Mouse (Mus musculus) adrenal gland, adult 2 months (tissue): ENCODE results near the gene Ston2. TPM values are rescaled to one million over a fixed set of nuclear protein-coding genes. Genes with fewer than 3 reads are reported as not detected.
"Not testable (repeated sequence)": the region's sequence is repeated elsewhere in the genome, so short reads cannot be mapped to it uniquely, and the experiment has no call there.

Source experiments
- DNase-seq: peaks from one replicate; pipeline ENCODE4 v3.0.0; 2021
- polyA plus RNA-seq: library from polyadenylated mRNA; depleted of rRNA; stranded (reverse); fragments of >200 nt; gene quantifications from 2 replicates; pipeline ENCODE4 v1.2.3, GENCODE M21; 2012
- total RNA-seq, 2 experiments: library from RNA; stranded (reverse); gene quantifications; 2 replicates each; pipeline ENCODE4 v1.2.3; 2021

Ston2 gene
- total and polyA plus RNA-seq, 3 experiments, result 4.4 to 9.7 (median 4.6) TPM

DNA sequence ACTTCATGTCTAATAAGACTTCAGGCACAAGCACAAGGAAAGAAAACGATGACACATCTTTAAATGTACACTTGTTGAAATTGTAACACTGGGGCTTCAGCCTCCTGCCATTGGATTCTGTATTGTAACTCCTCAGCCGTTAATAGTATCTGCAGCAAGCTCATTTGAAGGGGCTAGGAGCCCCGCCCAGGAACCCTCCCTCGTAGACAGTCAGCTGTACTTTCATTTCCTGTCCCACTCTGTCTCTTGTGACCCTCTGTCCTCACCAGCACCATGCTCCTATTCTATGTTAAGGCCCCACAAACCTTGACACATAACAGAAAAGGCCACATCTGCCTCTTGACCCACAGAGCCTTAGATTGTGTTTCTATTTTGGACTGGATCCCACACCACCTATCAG is 3.6 kb upstream of the Ston2 start:
- DNase-seq, result no peak

DNA sequence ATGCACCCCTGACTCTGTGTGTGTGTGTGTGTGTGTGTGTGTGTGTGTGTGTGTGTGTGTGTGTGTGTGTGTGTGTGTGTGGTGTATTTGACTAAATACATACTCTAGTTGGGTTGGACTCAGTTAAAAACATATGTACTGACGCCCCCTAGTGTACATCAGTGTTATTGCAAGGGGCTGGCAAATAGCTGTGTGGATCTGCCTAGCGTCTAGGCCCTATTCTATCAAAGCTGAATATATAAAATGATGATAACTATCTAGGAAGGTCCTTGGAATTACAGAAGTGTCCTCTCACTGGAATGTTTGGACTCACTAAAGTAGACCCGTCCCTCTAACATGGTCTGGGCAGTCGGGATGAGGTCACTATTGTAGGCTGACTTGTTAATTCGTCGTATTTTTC is 1.6 kb upstream of the Ston2 start:
- peak; percentile 66 for DNase-seq

DNA sequence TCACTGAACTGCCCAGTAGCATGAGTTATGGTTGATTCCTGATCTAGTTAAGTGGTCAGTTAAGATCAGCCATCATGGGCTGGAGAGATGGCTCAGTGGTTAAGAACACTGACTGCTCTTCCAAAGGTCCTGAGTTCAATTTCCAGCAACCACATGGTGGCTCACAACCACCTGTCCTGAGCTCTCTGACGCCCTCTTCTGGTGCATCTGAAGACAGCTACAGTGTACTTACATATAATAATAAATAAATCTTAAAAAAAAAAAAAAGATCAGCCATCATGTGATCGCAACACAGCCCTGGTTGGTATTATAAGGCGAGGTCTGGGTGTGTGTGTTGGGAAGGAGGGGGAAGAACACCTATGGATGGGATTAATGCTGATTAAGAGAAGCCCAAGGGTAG is 259 bp upstream of the Ston2 start:
- DNase-seq, result not testable (repeated sequence)

DNA sequence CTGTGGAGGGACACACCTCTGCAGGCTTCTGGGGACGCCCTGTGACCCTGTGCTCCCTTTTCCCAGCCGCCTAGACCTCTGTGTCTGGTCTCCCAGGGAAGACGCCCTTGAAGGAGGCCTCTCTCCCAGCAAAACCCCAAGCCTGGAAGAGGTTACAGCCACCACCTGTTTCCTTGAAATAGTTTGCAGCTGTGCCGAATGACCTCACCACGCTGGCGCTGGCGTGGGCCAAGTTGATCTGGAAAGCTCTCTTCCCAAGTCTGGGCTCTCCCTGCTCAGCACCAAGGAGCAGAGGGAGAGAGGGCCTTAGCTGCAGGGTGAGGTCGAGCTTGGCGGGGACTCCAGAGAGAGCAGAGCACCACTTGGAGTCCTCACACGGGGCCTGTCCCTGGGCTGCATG is 1.8 kb downstream of the Ston2 start:
- peak; percentile 32 for DNase-seq

DNA sequence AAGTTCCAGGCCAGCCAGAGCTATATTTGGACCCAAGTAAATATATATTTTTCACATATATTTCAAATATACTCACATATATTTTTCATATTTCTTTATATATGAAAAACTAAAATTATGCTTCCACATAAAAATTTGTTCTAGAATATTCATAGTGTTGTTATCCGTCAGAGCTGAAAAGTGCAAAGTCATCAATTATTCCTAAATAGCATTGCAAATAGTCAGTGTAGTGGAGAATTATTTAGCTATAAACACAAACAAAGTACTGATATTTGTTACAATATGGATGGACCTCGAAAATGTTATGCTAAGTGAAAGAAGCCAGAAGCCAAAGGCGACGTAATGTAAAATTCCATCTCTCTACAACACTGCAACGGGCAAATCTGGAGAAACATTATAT is 6.8 kb downstream of the Ston2 start:
- no peak for DNase-seq

DNA sequence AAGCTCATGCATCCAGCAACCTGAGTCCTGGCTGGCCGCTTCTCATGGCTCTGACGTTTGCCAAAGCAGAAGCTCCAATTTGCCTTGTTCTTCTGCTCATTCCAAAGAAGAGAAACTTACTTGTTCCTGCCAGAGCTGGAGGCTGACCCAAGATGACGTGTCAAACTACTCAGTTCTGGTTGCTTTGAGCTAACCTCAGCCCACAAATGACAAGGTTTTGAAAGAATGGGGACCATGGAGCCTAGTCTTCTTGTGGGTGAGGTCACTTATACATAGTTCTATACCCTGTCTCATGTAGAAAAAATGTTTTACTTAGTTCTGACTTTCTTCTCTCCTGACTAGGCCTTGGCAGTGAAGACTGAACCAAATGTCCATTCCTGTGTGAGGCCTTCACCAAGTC is 7.7 kb downstream of the Ston2 start:
- DNase-seq, result no peak

DNA sequence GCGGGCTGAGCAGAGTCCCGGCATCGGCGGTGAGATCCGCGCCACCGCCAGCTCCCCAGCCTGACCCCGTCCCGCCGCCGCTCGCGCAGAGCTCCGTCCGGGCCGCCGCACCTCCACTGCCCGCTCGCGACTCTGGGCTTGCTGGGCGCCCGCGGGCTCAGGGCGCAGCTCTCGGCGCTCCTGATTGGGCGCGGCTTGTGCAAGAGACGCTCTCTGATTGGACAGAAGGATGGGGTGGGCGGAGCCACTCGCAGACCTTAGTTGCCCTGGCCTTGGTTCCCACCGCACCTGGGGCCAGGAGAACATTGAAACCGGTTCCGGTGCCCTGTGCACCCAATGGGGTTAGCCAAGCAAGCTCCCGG is 9.2 kb downstream of the Ston2 start:
- peak; percentile 91 for DNase-seq

DNA sequence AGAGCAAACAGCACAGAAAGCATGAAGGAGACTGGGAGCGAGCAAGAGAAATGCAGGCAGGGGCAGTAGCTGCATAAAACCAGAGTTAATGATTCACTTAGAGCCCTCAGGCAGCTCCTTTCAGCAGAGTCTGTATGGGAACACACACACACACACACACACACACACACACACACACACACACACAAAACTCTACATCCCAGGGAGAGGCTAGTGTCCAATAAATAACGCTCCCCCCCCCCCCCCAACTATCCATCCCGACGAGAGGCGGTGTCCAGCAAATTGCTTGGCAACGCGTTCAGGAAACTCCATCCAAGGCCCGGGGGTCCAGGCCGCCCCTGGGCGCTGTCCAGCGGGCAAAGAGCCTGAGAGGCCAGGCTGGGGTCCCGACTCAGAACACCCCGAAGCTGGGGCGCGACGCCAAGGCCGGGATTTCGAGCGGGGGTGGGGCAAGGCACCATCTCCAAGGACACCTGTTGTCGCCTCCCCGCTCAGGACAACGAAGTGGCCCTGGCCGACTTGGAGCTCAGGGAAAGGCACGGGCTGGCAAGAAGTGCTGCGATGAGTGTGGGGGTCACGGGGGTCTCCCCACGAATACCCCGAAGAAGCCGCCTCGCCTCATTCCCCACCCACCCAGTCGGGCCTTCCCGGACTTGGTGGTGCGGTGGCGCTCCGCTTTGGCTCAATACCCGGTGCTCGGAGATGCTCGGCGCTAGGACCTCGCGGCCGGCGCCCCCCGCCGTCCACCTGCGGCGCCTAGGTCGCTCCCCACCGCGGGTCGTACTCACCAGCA is 9.8 kb downstream of the Ston2 start:
- DNase-seq, result peak; percentile 76

DNA sequence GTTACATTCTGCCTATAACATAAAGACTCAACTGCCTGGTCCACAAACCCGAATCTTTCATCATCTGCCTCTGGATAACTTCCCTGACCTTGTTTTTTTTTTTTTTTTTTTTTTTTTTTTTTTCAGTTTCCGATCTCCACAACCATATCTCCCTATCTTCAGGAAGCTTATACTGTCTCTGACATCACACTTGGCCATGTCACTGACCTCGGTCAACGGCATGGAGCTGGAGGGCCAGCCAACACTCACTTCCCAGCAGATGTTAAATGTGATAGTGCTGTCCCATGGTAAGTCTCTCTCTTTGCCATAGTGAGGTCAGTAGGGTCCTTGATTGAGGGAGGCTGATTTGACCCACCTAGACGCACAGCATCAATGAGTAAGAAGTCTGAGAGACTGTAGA is 11.8 kb downstream of the Ston2 start:
- peak; percentile 19 for DNase-seq

DNA sequence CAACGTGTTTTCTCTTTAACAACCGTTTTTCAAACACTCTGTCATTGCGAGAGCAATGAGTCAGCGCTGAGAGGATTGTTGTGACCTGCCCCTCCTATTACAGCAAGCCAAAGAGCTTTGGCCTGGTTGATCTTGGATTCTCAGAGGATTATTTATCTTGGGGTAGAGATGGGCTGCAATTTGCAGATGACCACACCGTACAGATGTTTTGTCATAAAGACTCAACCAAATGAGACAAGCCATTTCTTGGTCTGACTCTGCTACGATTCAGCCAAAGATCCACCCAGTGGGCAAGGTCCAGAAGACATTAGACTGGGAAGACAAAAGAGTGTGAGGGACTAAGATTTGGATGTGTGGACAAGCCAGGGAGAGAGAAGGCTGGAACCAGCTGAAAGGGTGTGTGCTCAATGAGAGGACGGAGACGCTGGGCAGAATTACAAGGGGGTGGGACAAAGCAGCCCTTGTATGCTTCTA is 13.3 kb downstream of the Ston2 start:
- DNase-seq, result peak; percentile 60

DNA sequence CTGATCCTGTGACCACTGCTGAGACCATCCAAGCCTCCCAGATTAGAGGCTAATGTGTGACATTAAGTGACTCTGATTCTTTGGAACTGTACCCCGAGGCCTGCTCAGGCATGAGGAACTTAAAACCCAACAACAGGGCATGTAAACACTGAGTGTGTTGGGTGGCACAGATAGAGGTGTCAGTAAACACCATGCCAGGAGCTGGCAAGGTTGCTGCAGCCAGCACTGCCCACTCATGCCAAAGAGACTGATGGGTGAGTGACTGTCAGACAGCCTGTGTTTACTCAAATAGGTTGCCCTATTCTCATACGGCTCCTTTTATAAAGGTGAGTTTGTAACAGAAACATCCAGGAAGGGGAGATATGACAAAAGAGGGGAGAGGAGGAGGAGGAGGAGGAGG is 19.3 kb downstream of the Ston2 start:
- DNase-seq, result no peak

DNA sequence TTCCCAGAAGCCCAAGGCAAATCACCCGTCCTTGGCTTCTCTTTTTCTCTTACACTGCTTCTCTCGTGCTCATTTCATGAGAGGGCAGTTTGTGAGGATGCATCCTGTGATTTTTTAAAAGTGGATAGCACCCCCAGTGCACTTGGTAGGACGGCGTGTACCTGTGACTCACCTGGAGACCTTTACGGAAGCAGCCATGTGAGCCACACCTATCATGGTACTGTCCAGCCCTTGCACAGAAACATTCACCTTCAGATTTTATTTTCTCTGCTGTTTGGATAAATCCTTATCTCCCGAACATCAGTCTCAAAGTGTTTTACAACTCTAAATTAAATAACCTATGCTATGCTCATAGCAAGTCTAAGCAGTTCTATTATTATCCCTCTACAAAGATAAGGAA is 20.0 kb downstream of the Ston2 start:
- no peak for DNase-seq

DNA sequence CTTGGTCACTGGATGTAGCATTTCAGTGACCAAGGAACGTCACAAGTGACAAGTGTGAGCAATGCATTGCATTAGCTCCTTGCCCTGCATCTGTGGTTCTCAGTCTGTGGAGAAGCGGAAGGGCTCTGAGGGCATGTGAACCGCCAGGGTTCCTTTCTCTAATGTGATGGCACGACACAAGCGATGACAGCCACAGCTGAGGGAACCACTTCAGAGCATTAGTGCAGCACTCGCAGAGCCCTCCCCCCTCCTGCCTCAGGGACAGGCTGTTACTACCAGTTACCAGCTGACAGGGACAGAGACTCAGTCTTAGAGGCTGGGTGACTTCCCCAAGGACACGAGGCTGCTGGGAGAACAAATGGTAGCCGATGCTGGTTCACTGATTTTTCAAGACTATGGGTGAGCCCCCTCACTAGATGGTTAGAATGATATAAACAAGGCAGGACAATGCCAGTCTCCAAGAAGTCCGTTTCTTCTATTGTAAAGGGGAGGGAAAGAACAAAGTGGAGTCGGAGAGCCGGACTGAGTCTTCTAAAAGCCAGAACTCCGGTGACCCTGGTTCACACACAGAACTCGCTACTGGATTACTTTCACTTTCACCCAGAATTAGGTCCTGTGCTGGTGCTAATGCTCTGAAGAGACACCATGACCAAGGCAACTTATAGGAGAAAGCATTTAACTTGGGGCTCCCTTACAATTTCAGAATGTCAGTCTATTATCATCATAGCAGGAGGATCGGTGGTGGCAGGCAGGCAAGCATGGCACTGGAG is 21.7 kb downstream of the Ston2 start:
- DNase-seq, result peak; percentile 77

DNA sequence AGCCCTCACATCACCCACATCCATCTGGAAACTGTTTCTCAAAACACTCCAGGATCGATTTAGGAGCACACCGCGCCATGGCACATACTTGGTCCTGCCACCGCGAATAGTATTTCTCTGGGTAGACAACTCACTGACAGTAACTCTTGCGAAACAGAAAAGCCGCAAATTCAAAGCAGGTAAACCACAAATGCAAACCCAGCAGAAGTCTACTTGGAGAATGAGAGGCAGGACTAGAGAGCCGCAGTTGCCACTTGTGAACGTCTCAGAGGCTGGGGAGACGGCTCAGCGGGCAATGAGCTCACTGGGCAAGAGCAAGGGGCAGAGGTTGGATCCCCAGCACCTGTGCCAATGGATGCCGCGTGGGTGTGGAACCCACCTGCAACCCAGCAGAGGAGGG is 22.7 kb downstream of the Ston2 start:
- DNase-seq, result no peak

DNA sequence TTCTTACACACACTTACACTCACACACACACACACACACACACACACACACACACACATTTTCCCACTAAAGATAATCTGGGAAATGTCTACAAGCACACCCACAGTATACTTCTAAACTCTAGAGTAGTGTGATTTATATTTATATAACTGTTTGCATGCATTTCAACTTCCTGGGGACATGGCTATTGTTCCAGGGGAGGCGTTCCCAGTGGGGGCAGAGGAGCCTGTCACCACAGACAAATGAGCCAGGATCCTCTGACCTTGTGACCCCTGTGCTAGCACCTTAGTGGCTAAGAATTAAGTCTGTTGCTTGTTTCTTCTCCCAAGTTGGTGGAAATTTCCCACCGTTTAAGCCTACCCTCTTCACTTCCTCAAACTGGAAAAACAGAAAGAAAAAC is 23.1 kb downstream of the Ston2 start:
- peak; percentile 19 for DNase-seq

DNA sequence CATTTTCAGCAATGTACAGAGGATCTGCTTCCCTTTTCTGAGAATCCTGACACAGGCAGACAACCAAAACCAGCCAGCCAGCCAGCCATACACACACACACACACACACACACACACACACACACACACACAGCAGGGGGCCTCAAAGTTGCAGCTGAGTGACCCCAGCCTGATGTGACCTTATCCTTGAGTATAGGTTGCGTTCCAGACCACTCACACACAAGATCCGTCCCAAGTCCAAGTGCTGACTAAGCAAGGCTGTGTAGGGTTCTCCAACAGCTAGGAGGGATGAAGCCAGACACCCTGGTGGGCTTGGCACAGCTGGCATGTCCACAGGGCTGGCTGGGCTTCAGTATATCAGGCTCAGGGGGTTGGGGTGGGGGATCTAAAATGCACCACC is 23.7 kb downstream of the Ston2 start:
- DNase-seq, result no peak

DNA sequence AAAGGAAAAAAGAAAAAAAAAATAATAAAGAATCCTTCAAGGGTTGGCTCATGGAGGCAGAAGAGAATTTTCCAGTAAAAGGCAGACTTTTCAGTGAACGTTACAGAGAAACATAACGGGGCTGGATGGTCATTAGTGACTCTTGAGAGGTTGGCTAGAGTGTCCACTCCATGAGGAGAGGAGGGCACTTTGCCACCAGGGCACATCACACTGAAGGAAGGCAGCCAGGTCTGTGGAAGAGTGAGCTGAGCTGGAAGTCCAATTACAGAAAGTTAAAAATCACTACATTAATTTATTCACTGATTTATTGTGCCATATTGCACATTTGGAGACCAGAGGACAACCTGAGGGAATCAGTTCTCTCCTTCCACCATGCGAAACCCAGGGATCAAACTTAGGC is 28.4 kb downstream of the Ston2 start:
- no peak for DNase-seq

DNA sequence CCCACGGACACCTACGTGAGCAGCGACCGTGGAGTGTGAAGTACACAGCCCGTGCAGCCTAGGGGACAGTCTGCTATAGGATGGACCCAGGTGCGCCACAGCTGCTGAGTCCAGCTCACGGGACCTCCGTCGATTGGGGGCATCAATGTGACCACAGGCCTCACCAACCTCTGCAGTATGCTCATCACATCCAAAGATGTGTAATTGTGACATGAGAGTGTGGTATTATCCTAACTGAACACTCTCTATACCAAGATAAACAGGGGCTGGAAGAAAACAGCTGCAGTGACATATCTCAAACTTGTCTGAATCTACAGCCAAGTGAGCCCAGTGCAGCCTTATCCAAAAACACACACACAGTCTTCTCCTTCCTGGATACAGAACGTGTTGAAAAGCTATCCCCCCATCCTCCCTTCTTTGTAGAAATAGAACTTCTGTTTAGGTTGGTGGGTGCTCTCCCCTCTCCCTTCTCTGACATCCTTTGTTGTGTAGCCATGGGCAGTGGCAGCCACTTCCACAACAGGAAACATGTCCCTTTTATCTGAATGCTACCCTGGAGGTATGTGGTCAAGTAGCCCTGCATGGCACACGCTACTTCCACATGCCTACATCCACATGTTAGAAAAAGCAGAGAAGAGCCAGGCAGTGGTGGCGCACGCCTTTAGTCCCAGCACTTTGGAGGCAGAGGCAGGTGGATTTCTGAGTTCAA is 30.2 kb downstream of the Ston2 start:
- no peak for DNase-seq

DNA sequence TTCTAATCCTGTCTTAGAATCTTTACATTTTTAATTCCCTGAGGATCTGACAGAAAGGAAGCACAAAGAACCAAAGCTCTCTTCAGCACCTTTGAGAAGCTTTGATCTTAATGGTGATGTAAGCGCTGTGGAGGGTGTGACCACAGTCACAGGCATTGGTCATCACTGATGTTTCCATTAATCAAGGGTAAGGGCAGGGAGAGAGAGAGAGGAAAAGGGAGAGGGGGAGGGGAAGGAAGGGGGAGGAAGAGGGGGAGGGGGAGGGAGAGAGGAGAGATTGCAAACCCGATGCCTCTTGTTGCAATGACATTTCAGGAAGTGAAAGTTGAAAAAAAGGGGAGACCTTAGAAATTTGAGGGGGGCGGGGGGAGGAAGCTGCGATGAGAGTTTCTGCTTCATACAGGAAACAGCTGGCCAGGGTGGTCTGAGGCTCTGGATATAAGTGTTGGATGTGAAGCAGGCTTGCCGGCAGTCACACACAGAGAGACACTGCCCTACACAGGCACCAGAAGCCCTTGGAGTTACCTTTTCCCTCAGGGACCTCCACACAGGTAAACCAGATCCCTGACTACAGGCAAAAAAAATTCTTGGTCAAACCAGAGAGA is 31.5 kb downstream of the Ston2 start:
- peak; percentile 10 for DNase-seq

DNA sequence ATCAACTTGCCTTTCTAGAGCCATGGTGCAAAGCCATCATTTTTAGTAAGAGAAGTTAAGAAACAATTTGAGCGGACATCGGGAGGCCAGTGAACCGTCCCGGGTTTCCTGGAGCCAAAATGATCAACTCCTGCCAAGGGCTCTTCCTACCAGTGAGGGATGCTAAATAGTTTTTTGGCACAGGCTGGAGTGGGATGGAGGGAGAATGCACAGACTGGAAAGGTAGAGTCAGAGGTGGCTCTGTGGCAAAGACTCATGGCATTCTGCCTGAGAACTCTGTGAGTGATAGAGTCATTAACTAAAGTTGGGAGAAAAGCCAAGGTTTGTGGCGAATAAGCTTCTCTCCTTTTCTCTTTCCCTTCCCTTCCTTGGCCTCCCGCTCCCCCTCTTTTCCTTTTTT is 33.6 kb downstream of the Ston2 start:
- no peak for DNase-seq

DNA sequence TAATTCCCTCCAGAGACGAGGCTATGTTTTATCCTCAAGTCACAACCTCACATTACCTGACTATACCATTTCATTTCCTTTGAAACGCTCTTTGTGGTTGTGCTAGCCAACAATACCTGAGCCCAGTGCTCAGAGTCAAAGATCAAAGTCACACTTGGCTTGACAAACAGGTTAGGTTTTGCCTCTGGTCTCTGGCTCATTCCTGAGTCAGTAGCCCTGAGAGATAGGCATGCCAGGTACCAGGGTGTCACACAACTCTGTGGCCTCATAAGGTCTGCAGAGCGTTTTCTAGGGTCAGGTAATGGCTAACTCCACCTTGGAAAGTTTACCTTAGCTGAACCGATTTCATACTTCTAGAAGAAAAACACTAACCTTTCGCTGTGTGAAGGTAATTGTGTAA is 35.5 kb downstream of the Ston2 start:
- no peak for DNase-seq

DNA sequence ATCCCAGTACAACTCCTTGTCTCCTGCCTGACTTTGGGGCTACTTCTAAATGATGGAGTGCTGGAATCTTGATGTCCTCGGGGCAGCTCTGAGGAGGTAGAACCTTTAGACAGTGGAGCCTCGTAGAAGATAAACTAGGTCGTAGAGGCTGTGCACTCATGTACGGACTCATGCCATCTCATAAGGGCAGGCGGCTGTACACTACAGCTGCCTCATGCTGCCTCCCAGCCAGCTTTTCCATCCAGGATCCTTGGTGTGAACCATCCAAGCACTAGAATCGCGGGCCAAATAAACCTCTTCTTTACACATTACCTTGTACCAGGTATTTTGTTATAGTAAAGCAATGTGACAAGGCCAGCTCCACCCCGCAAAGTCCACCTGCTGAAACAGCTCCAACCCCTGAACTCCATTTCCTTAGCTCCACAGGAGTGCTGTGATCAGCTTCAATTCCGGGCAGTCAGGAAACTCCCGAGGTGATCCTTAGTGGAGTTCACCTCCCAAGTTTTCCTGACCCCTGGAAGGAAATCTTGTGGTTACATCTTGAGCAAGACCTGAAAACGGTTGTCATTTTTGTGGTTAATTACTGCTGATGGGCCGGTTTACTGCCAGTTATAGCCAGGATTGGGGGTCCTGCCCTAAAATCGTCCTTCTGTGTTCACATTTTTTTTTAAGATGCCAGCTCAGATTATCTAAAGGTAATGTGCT is 36.1 kb downstream of the Ston2 start:
- DNase-seq, result no peak
